Mouse (Mus musculus): ENCODE measurements at regions not wholly inside any gene's neighbourhood (a gene's known extent, or its start where the extent isn't known, plus 50 kb on each side); places are given as distances from the start of the nearest gene placed in this dataset.

DNA sequence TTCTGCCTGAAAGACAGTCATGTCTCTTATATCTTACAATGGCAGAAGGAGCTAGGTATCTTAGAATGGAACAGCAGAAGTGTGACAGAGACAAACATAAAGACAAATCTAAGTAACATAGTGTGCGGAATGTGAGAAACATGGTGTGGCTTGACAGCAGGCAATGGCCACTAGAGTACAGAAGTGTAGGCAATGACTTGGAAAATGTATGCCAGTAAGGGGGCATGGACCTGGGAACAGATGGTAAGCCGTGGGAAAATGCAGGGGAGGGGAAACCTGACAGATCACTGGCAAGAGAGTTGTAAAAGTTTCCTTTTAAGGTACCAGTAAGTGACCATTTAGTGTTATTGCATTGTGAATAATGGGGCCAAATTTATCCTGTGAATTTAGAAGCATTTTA is 1238.0 kb upstream of the Slc7a12 start:
- no peak for DNase-seq

DNA sequence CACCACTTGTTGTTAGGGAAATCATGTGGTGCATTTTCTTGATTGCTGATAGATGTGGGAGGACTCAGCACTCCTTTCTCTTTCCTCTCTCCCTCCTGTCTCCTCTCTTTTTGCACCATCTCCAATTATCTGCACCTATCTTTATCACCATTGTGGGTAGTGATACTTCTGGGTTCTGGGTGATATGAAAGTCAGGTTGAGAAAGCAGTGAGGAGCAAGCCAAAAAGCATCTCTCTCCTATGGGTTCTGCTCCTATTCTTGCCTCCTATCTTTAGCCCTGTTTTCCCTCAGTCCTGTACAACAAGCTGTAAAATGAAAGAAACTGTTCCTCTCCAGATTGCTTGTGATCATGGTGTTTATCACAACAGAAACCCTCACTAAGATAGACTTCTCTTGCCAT is 1233.0 kb upstream of the Slc7a12 start:
- DNase-seq: no peak

DNA sequence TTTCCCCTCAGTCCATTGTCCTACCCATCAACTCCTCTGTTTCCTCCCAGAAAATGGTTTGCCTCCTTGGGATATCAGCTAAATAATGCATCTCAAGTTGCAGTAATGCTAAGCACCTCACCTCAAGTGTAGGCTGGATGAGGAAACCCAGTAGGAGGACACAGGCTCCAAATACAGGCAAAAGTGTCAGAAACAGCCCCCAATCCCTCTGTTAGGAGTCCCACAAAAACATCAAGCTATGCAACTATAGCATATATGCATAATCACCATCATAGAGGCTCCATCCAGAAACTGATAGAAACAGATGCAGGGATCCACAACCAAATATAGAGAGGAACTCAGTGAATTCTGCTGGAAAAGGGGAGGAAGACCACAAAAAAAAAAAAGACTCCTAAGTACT is 1231.7 kb upstream of the Slc7a12 start:
- no peak for DNase-seq

DNA sequence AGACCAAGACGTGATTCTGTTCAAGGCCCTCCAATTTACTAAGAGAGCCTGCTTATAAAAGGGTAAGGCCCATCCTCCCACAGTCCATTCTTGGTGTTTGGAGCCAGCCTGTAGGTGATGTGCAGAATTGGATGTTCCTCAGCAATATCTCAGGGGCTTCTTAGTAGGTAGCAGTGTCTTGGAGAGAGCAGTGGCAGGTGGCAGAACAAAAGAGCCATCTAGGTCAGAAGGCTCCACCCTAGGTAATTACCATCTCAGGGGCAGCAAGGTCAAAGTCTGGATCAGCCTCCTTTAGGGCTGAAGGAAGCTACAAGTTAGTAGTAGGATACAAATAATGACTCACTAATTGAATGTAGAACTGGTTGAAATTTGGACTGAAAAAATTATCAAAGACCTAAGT is 1229.8 kb upstream of the Slc7a12 start:
- DNase-seq: no peak

DNA sequence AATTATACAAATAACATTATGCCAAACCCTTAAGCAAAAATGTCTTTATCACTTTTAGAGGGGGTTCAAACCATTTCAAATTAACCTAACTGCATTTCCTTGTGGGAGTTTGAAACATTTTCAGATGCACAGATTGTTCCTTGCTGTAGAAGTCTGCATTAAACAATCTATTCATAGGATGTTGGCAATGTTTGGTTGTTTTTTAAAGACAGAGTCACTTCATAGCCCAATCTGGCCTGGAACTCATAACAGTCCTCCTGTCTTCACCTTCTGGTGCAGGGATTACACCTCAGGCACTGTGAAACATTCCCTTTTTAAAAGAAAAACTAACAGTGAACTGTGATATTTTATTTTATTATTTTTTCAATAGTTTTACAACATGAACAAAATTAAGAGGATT is 1226.4 kb upstream of the Slc7a12 start:
- DNase-seq: peak; percentile 38

Measured in layer of hippocampus, adult 9-11 months (tissue).